Mouse (Mus musculus): ENCODE data around the gene Ppp1r1b. TPM values are rescaled to one million over a fixed set of nuclear protein-coding genes. Genes with fewer than 3 reads are reported as not detected.
"Not testable (repeated sequence)": the region's sequence is repeated elsewhere in the genome, so short reads cannot be mapped to it uniquely, and the experiment has no call there.

Gene Ppp1r1b
- polyA plus RNA-seq, 2 experiments: 0.04 to 0.17 TPM

GRCm38 (mm10) chr11:98380106-98380505 lies 31.9 kb downstream of the Ppp1r1b start:
- no peak for ATAC-seq (ENCODE audit: insufficient read depth)
- TF ChIP-seq EP300 (IDR thresholded peaks at IDR 0.05; ENCODE audit: low read depth): no peak
- no peak for TF ChIP-seq CTCF (IDR thresholded peaks at IDR 0.05; ENCODE audit: low read depth)
- no peak for DNase-seq (ENCODE audit: low read depth in 3 of 3, low spot score in 3 of 3)
- H3K27me3 ChIP-seq (ENCODE audit: control insufficient read depth, insufficient read depth, low read length): no peaks in the 10 kb centered on the region; the same call in none of the 2 replicates
- no peak overlapping the region for H3K27ac ChIP-seq
- H3K9me3 ChIP-seq (ENCODE audit: control insufficient read depth, low read length): no peaks in the 10 kb centered on the region
- no peak overlapping the region for H3K4me3 ChIP-seq (ENCODE audit: insufficient read depth in 1 of 2, low read depth in 2 of 2, low read length in 2 of 2)
- 76% methylated on average over 6 of the region's 6 CpGs for WGBS (ENCODE audit: insufficient replicate concordance)
- H3K4me2 ChIP-seq (ENCODE audit: low read depth): no peak overlapping the region
- no peaks in the 10 kb centered on the region; the same call in 1 of the 2 replicates for H3K36me3 ChIP-seq (replicated peaks; ENCODE audit: control insufficient read depth, insufficient read depth, low read depth)
- no peak overlapping the region for H3K9ac ChIP-seq (replicated peaks)
- no peaks in the 10 kb centered on the region for H3K4me1 ChIP-seq (replicated peaks; ENCODE audit: control insufficient read depth in 2 of 2, insufficient read depth in 2 of 2, low read length in 1 of 2)

GRCm38 (mm10) chr11:98381651-98382050 lies 33.4 kb downstream of the Ppp1r1b start:
- 69% methylated on average over 2 of the region's 2 CpGs for WGBS (ENCODE audit: insufficient replicate concordance)
- no peaks in the 10 kb centered on the region for H3K9me3 ChIP-seq (ENCODE audit: control insufficient read depth, low read length)
- H3K4me3 ChIP-seq (ENCODE audit: insufficient read depth in 1 of 2, low read depth in 2 of 2, low read length in 2 of 2): no peak overlapping the region
- H3K27me3 ChIP-seq (ENCODE audit: control insufficient read depth, insufficient read depth, low read length): peaks cover 11% of the 10 kb centered on the region
- H3K9ac ChIP-seq (replicated peaks): no peak overlapping the region
- no peaks in the 10 kb centered on the region for H3K4me1 ChIP-seq (replicated peaks; ENCODE audit: control insufficient read depth in 2 of 2, insufficient read depth in 2 of 2, low read length in 1 of 2)
- DNase-seq (ENCODE audit: low read depth in 3 of 3, low spot score in 3 of 3) (no peak), ATAC-seq (ENCODE audit: insufficient read depth) (no peak)
- no peaks in the 10 kb centered on the region for H3K36me3 ChIP-seq (replicated peaks; ENCODE audit: control insufficient read depth, insufficient read depth, low read depth)
- TF ChIP-seq CTCF (IDR thresholded peaks at IDR 0.05; ENCODE audit: low read depth) (no peak), EP300 (IDR thresholded peaks at IDR 0.05; ENCODE audit: low read depth) (no peak)
- no peak overlapping the region for H3K4me2 ChIP-seq (ENCODE audit: low read depth)
- H3K27ac ChIP-seq: no peak overlapping the region

- not testable (repeated sequence) for H3K9ac ChIP-seq (replicated peaks); H3K9me3 ChIP-seq (ENCODE audit: control insufficient read depth, low read length); H3K27ac ChIP-seq; H3K4me3 ChIP-seq (ENCODE audit: insufficient read depth in 1 of 2, low read depth in 2 of 2, low read length in 2 of 2); H3K36me3 ChIP-seq (replicated peaks; ENCODE audit: control insufficient read depth, insufficient read depth, low read depth); H3K4me2 ChIP-seq (ENCODE audit: low read depth); H3K4me1 ChIP-seq (replicated peaks; ENCODE audit: control insufficient read depth in 2 of 2, insufficient read depth in 2 of 2, low read length in 1 of 2); DNase-seq (ENCODE audit: low read depth in 3 of 3, low spot score in 3 of 3); ATAC-seq (ENCODE audit: insufficient read depth)
- WGBS (ENCODE audit: insufficient replicate concordance): 30% methylated on average over 2 of the region's 2 CpGs
- peaks cover 19% of the 10 kb centered on the region for H3K27me3 ChIP-seq (ENCODE audit: control insufficient read depth, insufficient read depth, low read length)
Observed at GRCm38 (mm10) chr11:98382405-98382804, 34.2 kb downstream of the Ppp1r1b start.

- no peak for TF ChIP-seq CTCF (IDR thresholded peaks at IDR 0.05; ENCODE audit: low read depth)
- no peak for TF ChIP-seq EP300 (IDR thresholded peaks at IDR 0.05; ENCODE audit: low read depth)
- Histone ChIP-seq H3K4me3 (ENCODE audit: insufficient read depth in 1 of 2, low read depth in 2 of 2, low read length in 2 of 2) (no peak within 1 kb of the TSS), H3K36me3 (replicated peaks; ENCODE audit: control insufficient read depth, insufficient read depth, low read depth) (no peaks in the 10 kb centered on the region), H3K27me3 (ENCODE audit: control insufficient read depth, insufficient read depth, low read length) (peaks cover 19% of the 10 kb centered on the region), H3K4me1 (replicated peaks; ENCODE audit: control insufficient read depth in 2 of 2, insufficient read depth in 2 of 2, low read length in 1 of 2) (no peaks in the 10 kb centered on the region), H3K4me2 (ENCODE audit: low read depth) (no peak within 1 kb of the TSS), H3K27ac (no peak within 1 kb of the TSS), H3K9ac (replicated peaks) (no peak within 1 kb of the TSS), H3K9me3 (ENCODE audit: control insufficient read depth, low read length) (no peaks in the 10 kb centered on the region)
- DNase-seq (ENCODE audit: low read depth in 3 of 3, low spot score in 3 of 3) (no peak), ATAC-seq (ENCODE audit: insufficient read depth) (no peak)
- WGBS (ENCODE audit: insufficient replicate concordance): 46% methylated on average over 14 of the region's 14 CpGs
Observed at GRCm38 (mm10) chr11:98383261-98384030, 35.2 kb downstream of the Ppp1r1b start, which contains the start of gene Tcap. Gene Tcap (plus strand): TSS chr11:98383811.

GRCm38 (mm10) chr11:98384216-98384615 lies 36.0 kb downstream of the Ppp1r1b start:
- ATAC-seq (ENCODE audit: insufficient read depth) (no peak), DNase-seq (ENCODE audit: low read depth in 3 of 3, low spot score in 3 of 3) (no peak)
- Histone ChIP-seq H3K4me2 (ENCODE audit: low read depth) (no peak overlapping the region), H3K9me3 (ENCODE audit: control insufficient read depth, low read length) (no peaks in the 10 kb centered on the region), H3K9ac (replicated peaks) (no peak overlapping the region), H3K27me3 (ENCODE audit: control insufficient read depth, insufficient read depth, low read length) (peaks cover 19% of the 10 kb centered on the region), H3K4me3 (ENCODE audit: insufficient read depth in 1 of 2, low read depth in 2 of 2, low read length in 2 of 2) (no peak overlapping the region), H3K27ac (no peak overlapping the region), H3K36me3 (replicated peaks; ENCODE audit: control insufficient read depth, insufficient read depth, low read depth) (no peaks in the 10 kb centered on the region), H3K4me1 (replicated peaks; ENCODE audit: control insufficient read depth in 2 of 2, insufficient read depth in 2 of 2, low read length in 1 of 2) (no peaks in the 10 kb centered on the region)
- no peak for TF ChIP-seq EP300 (IDR thresholded peaks at IDR 0.05; ENCODE audit: low read depth)
- no peak for TF ChIP-seq CTCF (IDR thresholded peaks at IDR 0.05; ENCODE audit: low read depth)
- 56% methylated on average over 20 of the region's 20 CpGs for WGBS (ENCODE audit: insufficient replicate concordance)
